Mouse (Mus musculus) neutrophil, adult 65 days (primary cell): ENCODE results near the gene Vmn1r115. TPM values are rescaled to one million over a fixed set of nuclear protein-coding genes. Genes with fewer than 3 reads are reported as not detected.

Source experiments
- total RNA-seq: library from RNA; stranded (reverse); gene quantifications from 2 replicates; pipeline ENCODE4 v1.2.4, GENCODE M21; 2023

The Vmn1r115 gene
- not detected in 2 replicates for total RNA-seq

GRCm38 (mm10) chr7:20844885-20845284 lies at the start of gene Vmn1r115:
Gene Vmn1r115 (minus strand): TSS chr7:20844985.

GRCm38 (mm10) chr7:20884021-20884420 lies 39.2 kb upstream of the Vmn1r115 start, which contains the start of gene Vmn1r117:
Gene Vmn1r117 (minus strand): TSS chr7:20884121.

GRCm38 (mm10) chr7:20871956-20872355 lies 27.2 kb upstream of the Vmn1r115 start, which contains the start of gene Vmn1r116:
Gene Vmn1r116 (plus strand): TSS chr7:20872256.

DNA sequence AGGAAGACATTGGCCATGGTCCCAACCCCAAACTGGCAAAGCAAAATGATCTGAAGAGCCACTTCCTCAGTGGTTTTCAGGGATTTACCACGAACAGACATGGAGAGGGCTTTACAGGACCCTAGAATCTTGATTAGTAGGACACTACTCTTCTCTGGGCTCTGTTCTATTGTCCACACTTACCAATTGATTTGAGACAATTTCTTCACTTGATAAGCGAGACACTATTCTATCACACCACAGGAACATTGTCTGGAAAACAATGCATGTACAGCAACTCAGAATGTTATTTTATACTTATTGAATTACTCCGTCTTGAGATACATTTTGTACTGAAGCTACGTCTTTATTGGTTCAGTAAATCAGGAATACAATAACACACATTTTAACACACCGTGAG lies 32.7 kb downstream of the Vmn1r115 start, which contains the start of gene Vmn1r114:
Vmn1r114 (minus strand) TSS at position 101 of the 400 bp plus-strand sequence.

Other genes with a start within 250 kb of the Vmn1r115 start
- not detected in 2 replicates for gene Gm4513, start 246.0 kb downstream of the Vmn1r115 start, total RNA-seq
- gene Vmn1r107, start 176.1 kb downstream of the Vmn1r115 start, total RNA-seq, result not detected in 2 replicates
- gene Vmn1r111, start 141.8 kb downstream of the Vmn1r115 start, total RNA-seq, result not detected in 2 replicates
- gene Gm10668, start 114.4 kb downstream of the Vmn1r115 start, total RNA-seq, result not detected in 2 replicates
- not detected in 2 replicates for gene Vmn1r112, start 73.8 kb downstream of the Vmn1r115 start, total RNA-seq
- gene Vmn1r113, start 57.7 kb downstream of the Vmn1r115 start, total RNA-seq, result not detected in 2 replicates
- gene Vmn1r114, start 32.8 kb downstream of the Vmn1r115 start, total RNA-seq, result not detected in 2 replicates
- not detected in 2 replicates for gene Vmn1r116, start 27.3 kb upstream of the Vmn1r115 start, total RNA-seq
- gene Vmn1r117, start 39.1 kb upstream of the Vmn1r115 start, total RNA-seq, result not detected in 2 replicates
- gene Vmn1r118, start 67.4 kb upstream of the Vmn1r115 start, total RNA-seq, result not detected in 2 replicates
- not detected in 2 replicates for gene Vmn1r119, start 167.5 kb upstream of the Vmn1r115 start, total RNA-seq
- not detected in 2 replicates for gene Vmn1r120, start 208.8 kb upstream of the Vmn1r115 start, total RNA-seq